Mouse (Mus musculus): ENCODE measurements around the gene Klk5. TPM values are rescaled to one million over a fixed set of nuclear protein-coding genes. Genes with fewer than 3 reads are reported as not detected.

Gene Klk5
- total RNA-seq (2023) = not detected in 2 replicates

GRCm38 (mm10) chr7:43841701-43842100 lies at the start of gene Klk5:
Klk5 (plus strand) TSS chr7:43841971.

GRCm38 (mm10) chr7:43797333-43797769 lies 44.4 kb upstream of the Klk5 start, which contains the start of gene Klk8:
Klk8 (plus strand) TSS chr7:43797577.

GRCm38 (mm10) chr7:43810994-43811393 lies 30.8 kb upstream of the Klk5 start, which contains the start of gene Klk7:
Klk7 (plus strand) TSS chr7:43811294.

GRCm38 (mm10) chr7:43824199-43824598 lies 17.6 kb upstream of the Klk5 start, which contains the start of gene Klk6:
Klk6 (plus strand) TSS chr7:43824499.

GRCm38 (mm10) chr7:43880912-43881311 lies 39.1 kb downstream of the Klk5 start, which contains the start of gene Klk4:
Klk4 (plus strand) TSS chr7:43881160.

Other genes starting within 250 kb of the Klk5 start
- 0.41 and 0.63 TPM in 2 replicates for gene Zfp819, start 234.8 kb upstream of the Klk5 start, total RNA-seq (2023)
- not detected in 2 replicates for gene Ceacam18, start 207.3 kb upstream of the Klk5 start, total RNA-seq (2023)
- 153 and 158 TPM in 2 replicates for gene Siglece, start 181.8 kb upstream of the Klk5 start, total RNA-seq (2023)
- 2.6 and 3.2 TPM in 2 replicates for gene Ctu1, start 170.0 kb upstream of the Klk5 start, total RNA-seq (2023)
- not detected in 2 replicates for gene Klk14, start 151.6 kb upstream of the Klk5 start, total RNA-seq (2023)
- not detected in 2 replicates for gene Klk13, start 129.4 kb upstream of the Klk5 start, total RNA-seq (2023)
- gene Klk12, start 73.1 kb upstream of the Klk5 start, total RNA-seq (2023) = not detected in 2 replicates
- not detected in 2 replicates for gene Klk11, start 67.4 kb upstream of the Klk5 start, total RNA-seq (2023)
- gene Klk10, start 60.9 kb upstream of the Klk5 start, total RNA-seq (2023) = not detected in 2 replicates
- gene Klk9, start 50.1 kb upstream of the Klk5 start, total RNA-seq (2023) = not detected in 2 replicates
- gene Klk8, start 44.4 kb upstream of the Klk5 start, total RNA-seq (2023) = 1.4 and 1.7 TPM in 2 replicates
- not detected in 2 replicates for gene Klk7, start 30.7 kb upstream of the Klk5 start, total RNA-seq (2023)
- not detected in 2 replicates for gene Klk6, start 17.5 kb upstream of the Klk5 start, total RNA-seq (2023)
- gene Klk4, start 39.2 kb downstream of the Klk5 start, total RNA-seq (2023) = not detected in 2 replicates
- gene Klk15, start 91.8 kb downstream of the Klk5 start, total RNA-seq (2023) = not detected in 2 replicates
- not detected in 2 replicates for gene Klk1b8, start 108.7 kb downstream of the Klk5 start, total RNA-seq (2023)
- gene Klk1b1, start 124.8 kb downstream of the Klk5 start, total RNA-seq (2023) = not detected in 2 replicates
- gene Klk1b9, start 134.1 kb downstream of the Klk5 start, total RNA-seq (2023) = not detected in 2 replicates
- not detected in 2 replicates for gene Klk1b11, start 153.9 kb downstream of the Klk5 start, total RNA-seq (2023)
- not detected in 2 replicates for gene Klk1b26, start 170.2 kb downstream of the Klk5 start, total RNA-seq (2023)
- not detected in 2 replicates for gene Klk1b27, start 210.3 kb downstream of the Klk5 start, total RNA-seq (2023)

All from neutrophil, adult 65 days (primary cell).